Mouse (Mus musculus) cortical plate, adult 2 months (tissue): ENCODE measurements around the gene Fam189a1.

Source experiments
- CTCF ChIP-seq: fragments of 200-500 bp; IDR thresholded peaks from 2 replicates; pipeline ENCODE4 v1.5.1; 2011; ENCODE audit warnings: mild to moderate bottlenecking, control low read depth, low read length; ENCODE audit not compliant: insufficient read depth; ENCODE audit errors: extremely low read depth
- POLR2A ChIP-seq: fragments of 200-500 bp; IDR thresholded peaks from 2 replicates; pipeline ENCODE4 v1.6.1; 2011; ENCODE audit warnings: mild to moderate bottlenecking, low read length, control low read depth; ENCODE audit not compliant: insufficient read depth; ENCODE audit errors: extremely low read depth

DNA sequence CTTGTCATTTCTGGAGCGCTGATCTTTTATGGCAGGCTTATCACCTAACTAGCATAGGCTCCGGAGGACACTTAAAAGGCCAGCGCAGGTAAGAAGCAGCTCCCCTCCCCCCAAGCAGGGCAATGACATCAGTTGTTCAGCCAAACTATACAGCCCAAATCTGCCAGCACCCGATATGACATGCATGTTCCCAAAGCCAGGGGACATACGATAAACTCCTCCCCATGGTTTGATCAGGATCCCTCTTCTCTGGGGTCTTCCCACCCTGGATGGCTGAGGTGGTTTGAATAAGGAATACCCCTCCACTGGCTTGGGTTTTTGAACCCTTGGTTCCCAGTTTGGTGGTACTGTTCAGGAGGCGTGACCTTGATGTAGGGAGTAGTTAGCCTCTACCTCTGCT, 49.7 kb upstream of the Fam189a1 start:
- no peak for TF ChIP-seq CTCF
- TF ChIP-seq POLR2A, result no peak
